Mouse (Mus musculus) heart, adult 11 months (tissue): ENCODE measurements at regions not wholly inside any gene's neighbourhood (a gene's known extent, or its start where the extent isn't known, plus 50 kb on each side); places are given as distances from the start of the nearest gene placed in this dataset.

Source experiments
- DNase-seq: peaks from one replicate; pipeline ENCODE4 v3.0.0; 2022

DNA sequence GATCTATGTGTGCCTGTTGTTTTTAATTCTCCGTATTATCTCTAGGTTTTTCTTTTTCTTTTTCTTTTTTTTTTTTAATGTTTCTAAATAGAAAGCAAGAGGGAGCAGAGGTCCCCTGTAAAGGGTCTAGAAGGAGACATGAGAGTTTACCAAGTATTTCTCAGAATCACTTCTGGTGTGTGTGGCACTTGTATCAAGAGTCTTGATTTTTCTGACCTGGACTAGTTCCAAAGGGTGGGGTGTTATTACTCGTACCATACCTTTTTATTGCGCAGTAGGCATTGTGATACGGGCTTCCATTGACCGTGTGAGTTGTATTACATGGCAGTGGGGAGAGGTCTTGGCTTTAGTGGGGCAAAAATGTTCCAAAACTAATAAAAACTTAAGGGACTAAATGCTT lies 63.2 kb upstream of the Bmp6 start:
- DNase-seq, result no peak

DNA sequence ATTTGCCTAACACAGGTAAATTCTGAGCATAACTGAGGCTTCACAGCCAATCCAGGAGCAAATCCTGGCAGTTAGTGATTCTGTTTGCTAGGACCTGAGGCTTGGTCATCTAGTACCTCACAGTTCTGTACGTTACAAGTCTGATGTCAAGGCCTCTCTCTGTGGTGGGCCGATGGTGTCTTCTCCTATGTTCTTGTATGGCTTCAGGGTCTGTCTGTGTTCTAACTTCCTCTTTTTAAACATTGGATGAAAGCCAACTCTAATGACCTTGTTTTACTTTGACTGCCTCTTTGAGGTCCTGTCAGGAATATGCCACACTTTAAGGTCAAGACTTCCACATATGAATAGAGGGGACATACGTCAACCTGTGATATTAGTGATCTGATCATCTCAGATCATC lies 56.9 kb upstream of the Bmp6 start:
- peak; percentile 21 for DNase-seq

GRCm38 (mm10) chr13:38288572-38289440 lies 56.1 kb upstream of the Bmp6 start:
- peak; percentile 75 for DNase-seq

DNA sequence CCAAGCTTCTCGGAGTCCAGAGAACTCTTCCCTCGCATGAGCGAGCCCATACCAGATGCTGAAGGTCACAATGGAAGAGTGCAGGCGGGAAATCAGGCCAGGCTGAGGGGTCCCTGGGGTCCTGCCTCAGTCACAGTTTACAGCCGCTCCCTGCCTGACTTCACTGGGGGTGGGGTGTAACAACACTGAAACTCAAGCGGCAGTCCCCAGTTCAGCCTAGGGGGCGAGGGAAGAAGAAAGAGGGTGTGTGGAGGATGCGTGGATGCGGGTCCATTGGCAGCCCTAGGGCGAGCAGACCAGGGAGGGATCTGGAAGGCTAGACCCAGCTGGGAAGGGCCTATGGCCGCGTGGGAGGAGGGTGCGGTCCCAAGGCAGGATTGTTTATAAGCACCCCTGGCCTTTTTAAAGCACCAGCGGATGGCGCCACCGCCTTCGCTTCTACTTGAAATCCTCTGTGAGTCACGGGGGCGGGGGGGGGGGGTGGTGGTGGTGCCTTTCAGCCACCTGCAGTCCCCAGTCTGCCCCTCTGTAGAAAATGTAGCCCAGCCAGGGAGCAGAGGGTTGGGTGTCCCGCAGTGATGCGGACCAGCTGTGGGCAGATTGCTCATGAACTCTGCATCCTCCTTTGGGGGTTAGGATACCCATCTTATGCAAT lies 54.5 kb upstream of the Bmp6 start:
- peak; percentile 97 for DNase-seq

GRCm38 (mm10) chr13:38291487-38291886 lies 53.4 kb upstream of the Bmp6 start:
- peak; percentile 91 for DNase-seq
